Mouse (Mus musculus) heart, embryonic 10.5 days (tissue): Measurements from ENCODE around the gene Gm13030. TPM values are rescaled to one million over a fixed set of nuclear protein-coding genes. Genes with fewer than 3 reads are reported as not detected.
"Not testable (repeated sequence)": the region's sequence is repeated elsewhere in the genome, so short reads cannot be mapped to it uniquely, and the experiment has no call there.

Source experiments
- DNase-seq: peaks from one replicate; pipeline ENCODE4 v3.0.0-alpha.2; 2017; ENCODE audit warnings: low spot score
- H3K27ac ChIP-seq: fragments of 300-500 bp; sonication (generic); 2 replicates; pipeline ENCODE4 v1.5.1; 2016; ENCODE audit warnings: mild to moderate bottlenecking
- H3K27me3 ChIP-seq: fragments of 300-500 bp; sonication (generic); 2 replicates; pipeline ENCODE4 v1.6.1; 2016; ENCODE audit warnings: mild to moderate bottlenecking; ENCODE audit not compliant: poor library complexity, insufficient read depth, severe bottlenecking
- H3K36me3 ChIP-seq: fragments of 300-500 bp; sonication (generic); 2 replicates; pipeline ENCODE4 v1.6.1; 2016; ENCODE audit warnings: mild to moderate bottlenecking, moderate library complexity
- H3K4me1 ChIP-seq: fragments of 300-500 bp; sonication (generic); 2 replicates; pipeline ENCODE4 v1.6.1; 2016; ENCODE audit warnings: mild to moderate bottlenecking
- H3K4me3 ChIP-seq: fragments of 300-500 bp; sonication (generic); 2 replicates; pipeline ENCODE4 v1.5.1; 2016; ENCODE audit warnings: mild to moderate bottlenecking, moderate library complexity
- H3K9me3 ChIP-seq: fragments of 300-500 bp; sonication (generic); 2 replicates; pipeline ENCODE4 v1.6.1; 2016; ENCODE audit warnings: mild to moderate bottlenecking, moderate library complexity
- WGBS: fragments of 180-500 bp; shearing (Covaris S2); methylation state at CpG from one replicate; pipeline ENCODE4 v1.1.7; 2016; 5-methylcytosine and 5-hydroxymethylcytosine counted together
- polyA plus RNA-seq: library from polyadenylated mRNA; unstranded; fragments of >200 nt; fragmentation: Nextera tagmentation; extraction: Ambion mirVana; gene quantifications from 2 replicates; pipeline ENCODE4 v1.2.1, GENCODE M21; 2016

Gene Gm13030
- polyA plus RNA-seq, 1 experiment from 2014 or later: not detected

GRCm38 (mm10) chr4:138884261-138884660, 10.5 kb upstream of the Gm13030 start:
- no peaks in the 10 kb centered on the region for H3K9me3 ChIP-seq
- DNase-seq: peak; percentile 92
- no peak overlapping the region for H3K4me3 ChIP-seq
- H3K36me3 ChIP-seq: no peaks in the 10 kb centered on the region
- peaks cover 56% of the 10 kb centered on the region for H3K27me3 ChIP-seq
- H3K4me1 ChIP-seq: peaks cover 13% of the 10 kb centered on the region
- 18% methylated on average over 6 of the region's 6 CpGs for WGBS
- H3K27ac ChIP-seq: no peak overlapping the region

GRCm38 (mm10) chr4:138882179-138882578, 8.4 kb upstream of the Gm13030 start:
- Histone ChIP-seq H3K4me1 (peaks cover 24% of the 10 kb centered on the region), H3K4me3 (peak overlapping the region; percentile 47), H3K9me3 (no peaks in the 10 kb centered on the region), H3K27me3 (peaks cover 49% of the 10 kb centered on the region), H3K36me3 (no peaks in the 10 kb centered on the region), H3K27ac (peak overlapping the region; percentile 42; the same call in 1 of the 2 replicates)
- 16% methylated on average over 16 of the region's 16 CpGs for WGBS
- no peak for DNase-seq

GRCm38 (mm10) chr4:138880811-138881584, 7.2 kb upstream of the Gm13030 start:
- H3K9me3 ChIP-seq: no peaks in the 10 kb centered on the region
- peaks cover 24% of the 10 kb centered on the region for H3K4me1 ChIP-seq
- no peak for DNase-seq
- H3K4me3 ChIP-seq: no peak overlapping the region
- no peaks in the 10 kb centered on the region for H3K36me3 ChIP-seq
- 75% methylated on average over 7 of the region's 7 CpGs for WGBS
- H3K27ac ChIP-seq: no peak overlapping the region
- peaks cover 49% of the 10 kb centered on the region for H3K27me3 ChIP-seq

DNA sequence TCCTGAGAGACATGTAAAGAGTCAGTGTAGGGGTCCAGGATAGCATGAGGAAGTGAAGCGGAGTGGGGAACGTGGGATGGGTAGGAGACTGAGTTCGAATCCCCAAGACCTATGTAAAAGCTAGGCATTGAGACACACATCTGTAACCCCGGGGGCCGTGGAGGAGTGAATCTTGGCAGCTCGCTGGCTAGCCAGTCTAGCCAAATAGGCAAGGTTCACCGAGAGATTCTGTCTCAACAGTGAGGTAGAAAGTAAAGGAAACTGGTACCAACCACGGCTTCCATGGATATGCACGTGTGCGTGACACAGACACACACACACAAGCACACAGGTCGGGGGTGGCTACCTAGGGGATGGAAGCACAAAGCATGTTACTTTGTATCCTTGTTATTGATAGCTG, 6.0 kb upstream of the Gm13030 start:
- 83% methylated on average over 11 of the region's 11 CpGs for WGBS
- Histone ChIP-seq H3K27me3 (peaks cover 49% of the 10 kb centered on the region), H3K4me3 (no peak overlapping the region), H3K9me3 (no peaks in the 10 kb centered on the region), H3K36me3 (no peaks in the 10 kb centered on the region), H3K27ac (no peak overlapping the region), H3K4me1 (peaks cover 24% of the 10 kb centered on the region)
- DNase-seq: no peak

GRCm38 (mm10) chr4:138878783-138879182, 5.0 kb upstream of the Gm13030 start:
- WGBS: 35% methylated on average over 8 of the region's 8 CpGs
- peaks cover 46% of the 10 kb centered on the region for H3K27me3 ChIP-seq
- H3K36me3 ChIP-seq: no peaks in the 10 kb centered on the region
- no peak overlapping the region for H3K27ac ChIP-seq
- H3K4me1 ChIP-seq: peaks cover 24% of the 10 kb centered on the region
- H3K4me3 ChIP-seq: no peak overlapping the region
- DNase-seq: no peak
- H3K9me3 ChIP-seq: no peaks in the 10 kb centered on the region

- H3K4me1 ChIP-seq: peaks cover 24% of the 10 kb centered on the region
- DNase-seq: no peak
- 78% methylated on average over 4 of the region's 4 CpGs for WGBS
Observed at GRCm38 (mm10) chr4:138877731-138878130, 4.0 kb upstream of the Gm13030 start, which contains the start of gene Pla2g2e. Gene Pla2g2e (plus strand): TSS chr4:138877942.

DNA sequence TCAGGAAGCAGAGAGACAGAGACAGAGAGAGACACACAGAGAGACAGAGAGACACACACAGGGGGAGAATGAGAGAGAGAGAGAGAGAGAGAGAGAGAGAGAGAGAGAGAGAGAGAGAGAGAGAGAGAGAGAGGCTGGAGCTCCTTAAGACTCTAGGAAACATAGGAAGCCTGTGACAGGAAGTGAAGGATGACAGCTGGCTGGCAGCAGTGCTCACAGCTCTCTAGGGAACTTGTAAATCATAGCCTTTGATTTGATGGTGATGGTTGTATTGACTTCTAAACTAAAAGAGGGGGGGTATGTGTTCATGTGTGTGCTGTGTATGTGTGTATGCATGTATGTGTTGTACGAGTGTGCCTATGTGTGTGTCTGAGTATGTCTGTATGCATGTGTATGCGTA, 2.2 kb upstream of the Gm13030 start:
- H3K4me1 ChIP-seq: peaks cover 15% of the 10 kb centered on the region
- no peak for DNase-seq
- no peaks in the 10 kb centered on the region for H3K9me3 ChIP-seq
- H3K36me3 ChIP-seq: no peaks in the 10 kb centered on the region
- H3K27ac ChIP-seq: no peak overlapping the region
- WGBS: 93% methylated on average over 2 of the region's 2 CpGs
- H3K4me3 ChIP-seq: no peak overlapping the region
- peaks cover 18% of the 10 kb centered on the region for H3K27me3 ChIP-seq

More at GRCm38 (mm10) chr4:138877731-138878130, 4.0 kb upstream of the Gm13030 start, which contains the start of gene Pla2g2e:
- peaks cover 36% of the 10 kb centered on the region for H3K27me3 ChIP-seq
- no peak within 1 kb of the TSS for H3K27ac ChIP-seq
- no peaks in the 10 kb centered on the region for H3K36me3 ChIP-seq
- H3K4me3 ChIP-seq: no peak within 1 kb of the TSS
- no peaks in the 10 kb centered on the region for H3K9me3 ChIP-seq

DNA sequence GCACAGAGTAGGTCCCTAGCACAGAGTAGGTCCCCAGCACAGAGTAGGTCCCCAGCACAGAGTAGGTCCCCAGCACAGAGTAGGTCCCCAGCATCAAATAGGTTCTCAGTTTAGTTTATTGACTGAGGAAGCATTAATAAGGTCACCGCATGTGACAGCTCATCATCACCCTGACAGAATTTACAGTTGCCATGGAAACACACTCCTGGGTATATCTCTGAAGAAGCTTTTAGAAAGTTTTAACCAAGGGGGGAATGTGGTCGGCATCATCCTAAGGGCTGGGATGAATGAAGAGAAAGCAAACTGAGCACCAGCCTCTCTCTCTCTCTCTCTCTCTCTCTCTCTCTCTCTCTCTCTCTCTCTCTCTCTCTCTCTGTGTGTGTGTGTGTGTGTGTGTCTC, 1.5 kb upstream of the Gm13030 start:
- H3K27ac ChIP-seq, H3K4me3 ChIP-seq, H3K9me3 ChIP-seq, H3K36me3 ChIP-seq, DNase-seq: not testable (repeated sequence)
- Histone ChIP-seq H3K27me3 (peaks cover 11% of the 10 kb centered on the region), H3K4me1 (peaks cover 15% of the 10 kb centered on the region)
- 87% methylated on average over 2 of the region's 2 CpGs for WGBS

DNA sequence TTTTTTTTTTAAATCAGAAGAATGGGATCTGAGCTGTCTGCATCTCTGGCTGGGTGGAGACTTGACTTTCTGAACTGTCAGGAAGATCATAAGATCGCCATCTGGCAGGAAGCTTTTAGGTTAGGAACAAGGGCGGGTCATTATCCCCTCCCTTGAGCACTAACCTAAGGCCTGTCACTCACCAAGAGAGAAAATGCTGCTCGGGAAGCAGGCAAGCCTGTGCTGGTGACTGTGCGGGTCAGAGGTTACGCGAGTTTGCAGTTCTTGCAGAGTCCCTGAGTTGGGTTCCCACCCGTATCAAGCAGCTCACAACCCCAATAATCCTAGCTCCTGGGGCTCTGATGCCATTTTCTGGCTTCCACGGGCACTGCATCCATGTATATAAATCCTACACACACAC, 5.1 kb downstream of the Gm13030 start:
- no peak overlapping the region for H3K4me3 ChIP-seq
- H3K27me3 ChIP-seq: 0 out of 2 replicates have a peak, but pooled peaks cover 5% of the 10 kb centered on the region
- WGBS: 48% methylated on average over 8 of the region's 8 CpGs
- H3K4me1 ChIP-seq: no peaks in the 10 kb centered on the region
- no peaks in the 10 kb centered on the region for H3K9me3 ChIP-seq
- H3K27ac ChIP-seq: no peak overlapping the region
- H3K36me3 ChIP-seq: no peaks in the 10 kb centered on the region
- no peak for DNase-seq

- 0 out of 2 replicates have a peak, but pooled peaks cover 5% of the 10 kb centered on the region for H3K27me3 ChIP-seq
- no peak overlapping the region for H3K27ac ChIP-seq
- H3K36me3 ChIP-seq: no peaks in the 10 kb centered on the region
- WGBS: 12% methylated on average over 7 of the region's 7 CpGs
- H3K4me1 ChIP-seq: no peaks in the 10 kb centered on the region
- no peak overlapping the region for H3K4me3 ChIP-seq
- DNase-seq: no peak
- no peaks in the 10 kb centered on the region for H3K9me3 ChIP-seq
Observed at GRCm38 (mm10) chr4:138866413-138866812, 7.4 kb downstream of the Gm13030 start.

- no peak overlapping the region for H3K4me3 ChIP-seq
- DNase-seq: no peak
- H3K4me1 ChIP-seq: no peaks in the 10 kb centered on the region
- 0 out of 2 replicates have a peak, but pooled peaks cover 5% of the 10 kb centered on the region for H3K27me3 ChIP-seq
- H3K27ac ChIP-seq: no peak overlapping the region
- H3K36me3 ChIP-seq: no peaks in the 10 kb centered on the region
- WGBS: 58% methylated on average over 6 of the region's 6 CpGs
- H3K9me3 ChIP-seq: no peaks in the 10 kb centered on the region
Observed at GRCm38 (mm10) chr4:138865991-138866390, 7.8 kb downstream of the Gm13030 start.

- no peak overlapping the region for H3K4me3 ChIP-seq
- H3K27me3 ChIP-seq: 0 out of 2 replicates have a peak, but pooled peaks cover 5% of the 10 kb centered on the region
- H3K4me1 ChIP-seq: 0 out of 2 replicates have a peak, but pooled peaks cover 2% of the 10 kb centered on the region
- no peaks in the 10 kb centered on the region for H3K9me3 ChIP-seq
- no peaks in the 10 kb centered on the region for H3K36me3 ChIP-seq
- H3K27ac ChIP-seq: no peak overlapping the region
- 47% methylated on average over 5 of the region's 5 CpGs for WGBS
- DNase-seq: no peak
Observed at GRCm38 (mm10) chr4:138865092-138865491, 8.7 kb downstream of the Gm13030 start.

DNA sequence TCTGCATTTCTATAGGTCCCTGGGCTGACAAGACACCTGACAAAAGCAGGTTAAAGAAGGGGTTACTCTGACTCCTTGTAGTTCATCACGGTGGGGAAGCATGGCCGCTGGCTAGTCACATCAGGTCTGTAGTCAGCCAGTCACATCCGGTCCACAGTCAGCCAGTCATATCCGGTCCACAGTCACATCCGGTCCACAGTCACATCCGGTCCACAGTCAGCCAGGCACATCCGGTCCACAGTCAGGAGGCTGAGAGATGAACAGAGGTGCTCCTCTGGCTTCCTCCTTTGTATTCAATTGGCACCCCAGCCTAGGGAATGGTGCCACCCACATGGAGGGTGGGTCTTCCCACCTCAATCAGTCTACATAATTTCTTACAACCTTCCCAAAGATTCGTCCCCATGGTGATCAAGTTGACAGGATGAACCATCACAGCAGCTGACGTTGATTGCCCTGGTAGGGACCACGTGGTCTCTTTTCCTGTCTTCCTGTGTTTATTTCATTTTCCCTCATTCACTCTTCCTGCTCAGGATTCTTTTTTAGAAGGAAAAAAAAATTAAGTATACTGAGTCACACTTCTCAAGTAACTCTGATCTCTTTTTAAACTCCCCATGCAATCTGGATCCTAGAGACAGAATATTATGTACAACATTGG, 10.3 kb downstream of the Gm13030 start, which contains the start of gene Pla2g5:
TSS of gene Pla2g5 (minus strand) at position 139 of the 655 bp plus-strand sequence.
- H3K27ac ChIP-seq: no peak within 1 kb of the TSS
- 69% methylated on average over 10 of the region's 10 CpGs for WGBS
- DNase-seq: no peak
- peaks cover 13% of the 10 kb centered on the region for H3K4me1 ChIP-seq
- H3K4me3 ChIP-seq: no peak within 1 kb of the TSS
- no peaks in the 10 kb centered on the region for H3K9me3 ChIP-seq
- H3K27me3 ChIP-seq: 0 out of 2 replicates have a peak, but pooled peaks cover 5% of the 10 kb centered on the region
- no peaks in the 10 kb centered on the region for H3K36me3 ChIP-seq
